Mouse (Mus musculus) kidney, adult 8-10 months (tissue): Measurements from ENCODE around the gene Krtap4-2.
"Not testable (repeated sequence)": the region's sequence is repeated elsewhere in the genome, so short reads cannot be mapped to it uniquely, and the experiment has no call there.

Experiments used
- DNase-seq, 2 experiments: peaks; one replicate each; pipeline ENCODE4 v3.0.0; 2022

Krtap4-2 gene

DNA sequence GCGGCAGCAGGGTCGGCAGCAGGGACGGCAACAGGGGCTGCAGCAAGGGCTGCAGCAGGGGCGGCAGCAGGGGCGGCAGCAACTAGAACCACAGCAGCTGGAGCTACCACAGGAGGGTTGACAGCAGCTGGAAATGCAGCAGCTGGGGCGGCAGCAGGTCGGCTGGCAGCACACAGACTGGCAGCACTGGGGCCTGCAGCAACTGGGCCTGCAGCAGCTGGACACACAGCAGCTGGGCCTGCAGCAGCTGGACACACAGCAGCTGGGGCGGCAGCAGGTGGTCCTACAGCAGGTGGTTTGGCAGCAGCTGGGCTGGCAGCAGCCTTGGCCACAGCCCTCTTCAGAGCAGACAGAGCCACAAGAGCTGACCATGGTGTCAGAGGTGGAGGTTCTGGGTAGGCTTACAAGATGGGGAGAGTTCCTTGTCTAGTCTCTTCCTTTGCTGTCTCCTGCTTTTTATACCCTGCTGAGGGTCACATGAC lies at the start of gene Krtap4-2:
TSS of gene Krtap4-2 (minus strand) at position 432 of the 482 bp plus-strand sequence.
- DNase-seq, result no peak

DNA sequence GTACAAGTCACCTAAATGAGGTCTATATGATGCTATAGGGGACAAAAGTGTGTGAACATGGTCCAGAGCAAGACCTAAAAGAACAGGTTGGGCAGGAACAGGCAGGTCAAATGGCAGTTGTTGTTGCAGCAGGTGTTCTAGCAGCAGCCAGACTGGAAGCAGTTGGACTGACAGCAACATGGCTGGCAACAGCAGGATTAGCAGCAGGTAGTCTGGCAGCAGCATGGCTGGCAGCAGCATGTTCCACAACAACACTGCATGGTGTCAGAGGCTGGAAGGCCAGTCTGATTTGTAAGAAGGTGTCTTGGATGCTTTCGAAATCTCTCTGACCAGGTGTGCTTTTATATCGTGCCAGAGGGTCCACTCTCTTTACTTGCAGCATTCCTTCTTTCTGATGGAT lies 48.6 kb upstream of the Krtap4-2 start:
- no peak for DNase-seq

DNA sequence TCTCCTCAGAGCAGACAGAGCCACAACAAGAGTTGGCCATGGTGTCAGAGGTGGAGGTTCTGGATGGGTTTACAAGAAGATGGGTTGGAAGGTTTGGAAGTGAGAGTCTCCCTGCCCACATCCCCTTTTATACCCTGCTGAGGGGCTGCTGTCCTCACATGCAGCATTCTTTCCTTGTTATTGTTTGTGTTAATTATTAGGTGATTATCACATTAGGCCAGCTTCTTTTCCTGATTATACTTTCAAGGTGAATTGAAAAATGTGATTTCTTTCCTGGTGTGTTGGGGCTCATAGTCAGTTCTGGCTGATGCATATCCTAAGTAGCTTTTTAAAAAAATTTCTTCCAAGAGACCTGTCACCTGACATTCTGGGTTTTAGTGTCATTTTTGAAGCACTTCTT lies 31.0 kb upstream of the Krtap4-2 start, which contains the start of gene Krtap4-6:
TSS of gene Krtap4-6 (minus strand) at position 101 of the 400 bp plus-strand sequence.
- no peak for DNase-seq

DNA sequence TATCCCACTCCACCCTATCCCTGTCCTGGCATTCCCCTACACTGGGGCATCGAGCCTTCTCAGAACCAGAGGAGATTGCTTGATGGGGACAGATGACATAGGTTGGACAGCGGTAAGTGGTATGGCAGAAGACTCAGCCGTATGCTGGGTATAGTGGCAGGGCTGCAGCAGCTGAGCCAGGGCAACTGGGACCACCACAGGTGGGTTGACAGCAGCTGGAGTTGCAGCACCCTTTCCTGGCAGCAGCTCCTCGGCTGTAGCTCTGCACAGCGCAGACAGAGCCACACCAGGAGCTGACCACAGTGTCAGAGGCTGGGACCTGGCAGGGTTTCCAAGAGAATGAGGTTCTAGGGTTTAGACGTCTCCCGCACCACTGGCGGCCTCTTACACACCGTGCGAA lies 27.9 kb upstream of the Krtap4-2 start:
- DNase-seq, result no peak

DNA sequence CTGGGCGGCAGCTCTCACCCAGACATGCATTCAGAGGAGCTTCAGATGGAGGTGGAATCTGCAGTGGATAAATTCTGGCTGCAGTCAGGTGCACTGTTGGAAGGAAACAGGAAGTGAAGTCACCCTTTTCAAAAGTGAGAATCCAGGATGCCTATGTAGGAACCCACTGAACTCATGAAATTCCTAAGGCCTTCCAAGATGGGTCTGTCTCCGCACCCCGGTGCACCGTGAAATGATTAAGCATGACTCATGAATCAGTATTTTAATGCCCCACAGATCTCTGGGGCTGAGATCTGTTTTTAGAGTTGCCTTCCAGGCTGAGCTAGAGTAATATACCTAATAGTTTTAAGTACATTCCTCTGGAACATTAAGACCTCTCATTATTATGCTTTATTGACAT lies 24.4 kb upstream of the Krtap4-2 start:
- DNase-seq, result no peak

DNA sequence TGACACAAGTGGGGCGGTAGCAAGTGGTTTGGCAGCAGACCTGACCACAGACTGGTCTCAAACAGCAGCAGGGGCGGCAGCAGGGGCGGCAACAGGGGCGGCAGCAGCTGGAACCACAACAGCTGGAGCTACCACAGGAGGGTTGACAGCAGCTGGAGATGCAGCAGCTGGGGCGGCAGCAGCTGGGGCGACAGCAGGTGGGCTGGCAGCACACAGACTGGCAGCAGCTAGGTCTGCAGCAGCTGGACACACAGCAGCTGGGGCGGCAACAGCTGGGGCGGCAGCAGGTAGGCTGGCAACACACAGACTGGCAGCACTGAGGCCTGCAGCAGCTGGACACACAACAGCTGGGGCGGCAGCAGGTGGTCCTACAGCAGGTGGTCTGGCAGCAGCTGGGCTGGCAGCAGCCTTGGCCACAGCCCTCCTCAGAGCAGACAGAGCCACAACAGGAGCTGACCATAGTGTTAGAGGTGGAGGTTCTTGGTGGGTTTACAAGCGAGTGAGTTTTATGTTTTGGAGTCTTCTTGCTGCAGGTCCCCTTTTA lies 23.7 kb upstream of the Krtap4-2 start, which contains the start of gene Gm11563:
TSS of gene Gm11563 (minus strand) at position 494 of the 544 bp plus-strand sequence.
- not testable (repeated sequence) for DNase-seq

DNA sequence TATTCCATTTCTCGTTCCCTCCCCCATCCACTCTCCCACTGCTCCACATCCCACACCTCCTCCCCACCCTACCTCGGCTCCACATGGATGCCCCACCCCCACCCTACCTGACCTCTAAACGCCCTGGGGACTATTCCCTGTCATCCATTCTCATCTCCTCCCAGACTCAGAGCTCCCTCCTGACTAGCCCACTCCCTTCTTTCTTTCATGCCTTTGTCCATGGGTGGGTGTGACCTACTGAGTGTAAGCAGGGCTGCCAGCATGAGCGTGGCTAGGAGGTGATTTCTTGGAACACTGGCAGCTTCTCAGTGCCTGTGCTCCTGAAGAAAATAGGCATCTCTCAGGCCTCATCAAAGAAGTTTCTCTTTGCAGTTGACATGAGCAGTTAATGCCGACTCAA lies 22.2 kb upstream of the Krtap4-2 start:
- DNase-seq, result no peak

DNA sequence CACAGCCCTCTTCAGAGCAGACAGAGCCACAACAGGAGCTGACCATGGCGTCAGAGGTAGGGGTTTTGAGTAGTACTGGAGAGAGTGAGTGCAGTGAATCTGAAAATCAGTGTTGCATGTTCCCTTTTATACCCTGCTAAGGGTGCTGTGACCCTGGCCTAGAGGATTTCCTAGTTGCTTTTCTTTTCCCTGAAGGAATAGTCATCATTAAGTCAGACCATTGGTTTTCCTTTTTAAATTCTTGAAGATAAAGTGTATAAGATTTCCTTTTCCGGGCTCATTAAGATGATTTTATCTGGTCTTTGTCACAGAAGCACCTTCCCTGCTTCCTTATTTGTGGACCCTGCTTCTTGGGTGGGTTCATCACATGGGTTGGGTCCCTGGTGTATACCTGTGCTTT lies 15.3 kb upstream of the Krtap4-2 start, which contains the start of gene Gm11555:
TSS of gene Gm11555 (minus strand) at position 101 of the 400 bp plus-strand sequence.
- DNase-seq, result no peak

DNA sequence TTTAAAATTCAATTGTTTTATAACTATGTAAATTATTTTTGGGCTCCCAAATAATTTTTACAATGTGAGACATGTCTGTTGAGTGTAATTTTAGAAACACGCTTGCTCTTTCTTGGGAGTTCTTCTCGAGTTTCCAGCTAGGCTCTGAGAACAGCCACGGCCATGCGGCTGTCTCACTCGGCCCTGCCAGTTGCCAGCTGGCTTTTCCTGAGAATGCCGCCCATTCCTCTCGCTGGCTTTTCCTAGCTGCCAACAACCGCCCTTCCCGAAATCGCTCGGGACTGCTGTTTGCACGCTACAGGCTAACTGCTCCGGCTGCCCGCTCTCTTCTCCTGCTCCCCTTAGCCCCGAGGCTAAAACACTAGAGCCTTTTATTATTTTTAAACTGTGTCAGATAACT lies 11.6 kb upstream of the Krtap4-2 start:
- DNase-seq, result no peak

DNA sequence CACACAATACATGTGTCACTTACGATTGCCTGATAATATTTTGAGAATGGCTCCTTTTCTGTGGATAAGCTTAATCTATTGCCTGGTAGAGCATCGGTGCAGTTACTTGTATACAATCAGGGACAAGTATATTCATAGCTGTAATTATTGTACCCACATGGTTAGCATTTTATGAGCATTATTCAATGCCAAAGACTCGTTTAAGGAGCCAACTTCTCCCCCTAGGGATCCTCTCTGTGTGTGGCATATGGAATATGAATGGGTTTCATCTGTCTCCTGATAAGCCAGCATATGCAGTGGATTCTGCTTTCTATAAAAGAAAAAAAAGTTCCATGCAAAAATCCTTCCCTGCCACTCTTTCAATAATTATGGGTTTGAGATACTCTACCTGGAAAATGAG lies 9.5 kb upstream of the Krtap4-2 start:
- DNase-seq, result no peak

DNA sequence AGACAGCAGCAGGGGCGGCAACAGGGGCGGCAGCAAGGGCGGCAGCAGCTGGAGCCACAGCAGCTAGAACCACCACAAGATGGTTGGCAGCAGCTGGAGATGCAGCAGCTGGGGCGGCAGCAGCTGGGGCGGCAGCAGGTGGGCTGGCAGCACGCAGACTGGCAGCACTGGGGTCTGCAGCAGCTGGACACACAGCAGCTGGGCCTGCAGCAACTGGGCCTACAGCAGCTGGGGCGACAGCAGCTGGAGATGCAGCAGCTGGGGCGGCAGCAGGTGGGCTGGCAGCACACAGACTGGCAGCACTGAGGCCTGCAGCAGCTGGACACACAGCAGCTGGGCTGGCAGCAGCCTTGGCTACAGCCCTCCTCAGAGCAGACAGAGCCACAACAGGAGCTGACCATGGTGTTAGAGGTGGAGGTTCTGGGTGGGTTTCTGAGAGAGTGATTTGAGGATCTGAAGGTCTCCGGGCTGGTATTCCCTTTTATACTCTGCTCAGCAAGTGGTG lies 8.8 kb upstream of the Krtap4-2 start, which contains the start of gene Krtap4-7:
TSS of gene Krtap4-7 (minus strand) at position 455 of the 505 bp plus-strand sequence.
- not testable (repeated sequence) for DNase-seq

DNA sequence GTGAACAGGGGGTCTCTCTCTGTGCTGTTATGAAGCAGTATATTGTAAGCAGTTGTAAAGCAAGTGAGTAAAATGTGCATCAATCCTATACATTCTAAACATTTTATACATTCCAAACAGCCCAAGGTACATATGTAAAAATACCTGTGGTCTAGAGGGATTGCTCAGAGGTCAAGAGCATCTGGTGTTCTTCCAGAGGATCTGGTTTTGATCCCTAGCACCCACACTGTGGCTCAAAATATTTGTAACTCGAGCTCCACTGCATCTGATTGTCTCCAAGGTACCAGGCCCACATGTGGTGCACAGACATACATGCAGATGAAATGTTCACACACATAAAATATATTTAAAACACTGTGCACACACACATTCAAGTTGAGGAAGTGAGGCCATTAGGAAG lies 6.0 kb upstream of the Krtap4-2 start:
- no peak for DNase-seq

DNA sequence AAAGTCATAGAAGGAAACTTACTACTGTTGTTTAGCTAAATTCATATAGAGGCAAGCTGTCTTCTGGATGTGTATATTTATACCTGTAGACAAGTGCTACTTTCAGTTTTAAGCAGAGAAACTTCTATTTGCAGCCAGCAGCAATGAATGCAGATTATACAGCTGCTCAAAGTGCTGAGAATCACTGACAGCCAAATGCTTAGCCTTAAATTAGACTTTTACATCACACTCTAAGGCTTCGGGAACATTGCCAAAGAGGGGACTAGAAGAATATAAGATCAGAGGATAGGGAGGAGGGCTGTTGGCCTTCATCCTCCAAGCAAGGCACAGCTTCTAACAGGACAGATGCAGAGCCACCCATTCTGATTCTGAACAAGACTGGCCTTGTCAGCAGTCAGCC lies 2.2 kb upstream of the Krtap4-2 start:
- DNase-seq, result no peak

DNA sequence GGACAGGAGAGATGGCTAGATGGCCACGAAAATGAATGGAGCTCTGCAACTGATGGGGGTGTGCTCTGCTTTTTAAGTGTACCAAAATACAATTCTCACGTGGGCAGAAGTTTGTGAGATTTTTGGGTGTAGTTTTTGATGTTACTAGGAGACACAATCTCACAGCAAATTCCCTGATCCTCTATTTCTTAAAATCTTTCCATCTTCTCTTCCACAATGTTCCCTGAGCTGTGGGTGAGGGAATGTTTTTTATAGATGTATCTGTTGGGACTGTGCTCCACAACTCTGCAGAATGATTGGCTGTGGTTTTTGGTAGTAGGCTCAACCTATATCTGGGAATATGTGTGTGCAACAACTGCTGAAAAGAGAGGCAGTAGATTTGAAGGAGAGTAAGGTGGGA lies 1.6 kb downstream of the Krtap4-2 start:
- DNase-seq, result no peak

DNA sequence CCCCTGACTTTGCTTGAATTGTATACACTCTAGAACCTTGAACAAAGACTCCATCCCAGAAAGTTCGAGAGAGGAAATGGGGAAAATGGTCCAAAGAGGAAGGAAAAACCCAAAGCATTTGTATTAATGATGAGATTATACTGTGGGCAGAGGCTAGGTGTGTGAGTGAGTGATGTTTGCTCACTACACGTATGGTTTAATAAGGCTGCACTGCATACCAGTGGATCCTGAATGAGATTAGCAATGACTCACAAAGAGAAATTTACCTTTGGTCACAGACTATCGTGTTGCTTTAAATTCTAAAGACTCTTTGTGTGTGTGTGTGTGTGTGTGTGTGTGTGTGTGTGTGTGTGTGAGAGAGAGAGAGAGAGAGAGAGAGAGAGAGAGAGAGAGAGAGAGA lies 4.0 kb downstream of the Krtap4-2 start:
- DNase-seq, result no peak

DNA sequence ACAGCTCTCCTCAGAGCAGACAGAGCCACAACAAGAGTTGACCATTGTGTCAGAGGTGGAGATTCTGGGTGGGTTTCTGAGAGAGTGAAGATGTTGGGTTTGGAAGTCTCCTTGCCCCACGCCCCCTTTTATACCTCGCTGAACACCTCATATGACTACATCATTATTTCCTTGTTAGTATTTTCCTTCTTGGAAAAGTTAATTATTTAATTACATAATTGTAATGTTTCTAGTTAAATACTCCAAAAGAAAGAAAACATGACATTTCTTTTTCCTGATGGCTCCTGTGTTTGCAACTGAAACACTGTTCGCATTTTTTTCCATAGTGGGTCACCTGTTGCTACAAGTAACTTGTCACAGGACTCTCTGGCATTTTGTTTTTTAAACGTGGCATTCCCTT lies 6.7 kb downstream of the Krtap4-2 start, which contains the start of gene Krtap4-1:
TSS of gene Krtap4-1 (minus strand) at position 101 of the 400 bp plus-strand sequence.
- DNase-seq, result no peak

DNA sequence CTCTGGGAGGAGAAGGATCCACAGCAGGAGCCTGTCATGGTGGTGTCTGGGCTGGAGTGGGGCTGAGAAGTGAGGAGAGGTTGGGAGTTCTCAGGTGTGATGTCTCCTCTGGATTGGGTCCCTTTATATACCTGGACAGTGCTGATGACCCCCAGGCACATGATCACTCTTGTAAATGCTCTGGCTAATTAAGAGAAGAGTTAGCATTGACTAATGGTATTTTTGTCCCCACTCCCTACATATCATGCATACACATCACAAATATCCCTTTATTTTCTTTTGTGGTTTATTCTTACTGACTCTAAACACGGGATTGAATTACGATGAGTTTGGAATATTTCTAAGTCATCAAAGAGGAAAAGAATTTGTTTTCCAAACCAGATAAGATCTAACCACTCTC lies 14.5 kb downstream of the Krtap4-2 start, which contains the start of gene Gm11562:
TSS of gene Gm11562 (minus strand) at position 101 of the 400 bp plus-strand sequence.
- no peak for DNase-seq

DNA sequence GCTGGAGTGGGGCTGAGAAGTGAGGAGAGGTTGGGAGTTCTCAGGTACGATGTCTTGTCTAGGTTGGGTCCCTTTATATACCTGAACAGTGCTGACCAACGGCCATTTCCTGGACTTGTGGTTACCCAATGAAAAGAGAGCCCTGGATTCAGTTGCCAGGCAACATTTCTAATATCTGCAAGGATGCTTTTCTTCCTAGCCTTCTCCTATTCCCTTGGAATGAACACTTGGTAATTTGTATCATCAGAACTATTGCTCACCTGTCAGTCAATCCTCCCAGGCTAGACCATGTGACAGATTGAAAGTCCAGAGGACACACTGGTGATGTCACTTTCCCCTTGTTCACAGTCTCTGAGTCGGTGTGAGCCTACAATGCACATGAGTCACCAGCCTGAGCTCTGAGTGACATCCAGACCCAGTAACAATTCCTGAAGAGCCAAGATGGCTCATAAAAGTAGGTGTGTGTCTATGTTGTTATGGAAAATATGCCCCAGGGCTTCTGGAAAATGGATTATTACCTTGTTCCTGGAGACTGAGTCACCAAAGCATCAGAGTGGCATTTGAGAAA lies 20.0 kb downstream of the Krtap4-2 start, which contains the start of gene Krtap2-4:
TSS of gene Krtap2-4 (minus strand) at position 51 of the 568 bp plus-strand sequence.
- no peak for DNase-seq

DNA sequence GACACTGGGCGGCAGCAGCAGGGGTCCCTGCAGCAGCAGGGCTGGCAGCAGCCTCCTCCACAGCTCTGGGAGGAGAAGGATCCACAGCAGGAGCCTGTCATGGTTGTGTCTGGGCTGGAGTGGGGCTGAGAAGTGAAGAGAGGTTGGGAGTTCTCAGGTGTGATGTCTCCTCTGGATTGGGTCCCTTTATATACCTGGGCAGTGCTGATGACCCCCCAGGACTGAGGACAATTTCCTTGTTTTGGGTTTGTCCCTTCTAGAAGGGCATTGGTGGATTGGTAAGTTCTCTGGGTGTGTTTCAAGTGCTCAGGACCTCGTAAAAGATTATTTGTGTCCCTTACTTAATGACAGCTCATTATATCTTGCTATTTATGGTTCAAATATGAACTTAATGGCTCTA lies 24.8 kb downstream of the Krtap4-2 start, which contains the start of gene Gm11937:
TSS of gene Gm11937 (minus strand) at position 101 of the 400 bp plus-strand sequence.
- not testable (repeated sequence) for DNase-seq

DNA sequence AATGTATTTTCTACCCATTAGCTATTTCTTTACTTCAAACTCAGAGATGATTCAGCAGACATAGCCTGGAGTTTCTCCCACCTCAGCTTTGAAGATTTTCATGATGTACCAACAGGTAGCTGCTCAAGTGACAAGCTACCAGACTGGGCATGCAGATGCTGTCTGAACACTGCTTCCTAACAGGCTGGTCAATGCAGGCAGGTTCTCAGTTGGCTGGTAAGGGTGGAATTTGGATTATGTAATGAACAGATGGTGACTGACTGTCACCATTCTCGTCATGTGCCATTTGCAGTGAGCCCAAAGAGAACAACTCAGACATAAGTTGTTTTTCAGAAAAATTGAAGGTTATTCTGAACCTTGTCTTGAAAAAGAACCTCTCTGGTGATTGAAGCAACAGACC lies 25.8 kb downstream of the Krtap4-2 start:
- no peak for DNase-seq

DNA sequence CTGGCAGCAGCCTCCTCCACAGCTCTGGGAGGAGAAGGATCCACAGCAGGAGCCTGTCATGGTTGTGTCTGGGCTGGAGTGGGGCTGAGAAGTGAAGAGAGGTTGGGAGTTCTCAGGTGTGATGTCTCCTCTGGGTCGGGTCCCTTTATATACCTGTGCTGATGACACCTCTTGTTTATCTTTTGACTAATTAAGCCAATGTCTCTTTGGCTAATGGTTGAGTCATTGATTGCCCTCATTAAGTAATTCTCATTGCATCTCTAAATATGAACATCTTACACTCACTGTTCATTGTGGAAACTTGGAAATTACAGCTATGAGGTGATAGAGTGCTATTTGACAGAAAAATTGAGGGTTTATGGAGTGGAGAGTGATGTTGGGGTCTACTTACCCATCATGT lies 31.7 kb downstream of the Krtap4-2 start, which contains the start of gene Gm11938:
TSS of gene Gm11938 (minus strand) at position 101 of the 400 bp plus-strand sequence.
- not testable (repeated sequence) for DNase-seq

DNA sequence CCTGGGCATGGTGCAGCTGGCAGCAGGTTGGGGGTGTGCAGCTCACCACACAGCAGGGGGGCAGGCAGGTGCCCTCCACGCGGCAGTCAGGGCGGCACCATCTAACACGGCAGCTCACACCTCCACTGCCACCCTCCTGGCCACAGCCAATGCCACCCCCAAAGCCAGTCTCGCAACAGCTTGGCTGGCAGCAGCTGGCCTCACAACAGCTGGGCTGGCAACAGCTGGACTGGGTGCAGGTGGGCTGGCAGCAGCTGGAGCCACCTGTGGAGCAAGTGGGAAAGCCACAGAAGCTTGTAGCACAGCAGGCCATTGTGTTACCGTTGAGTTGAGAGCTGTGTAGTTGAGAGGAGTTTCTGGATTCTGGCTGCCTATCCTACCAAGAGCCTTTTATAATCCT lies 37.1 kb downstream of the Krtap4-2 start, which contains the start of gene Krtap9-3:
TSS of gene Krtap9-3 (minus strand) at position 364 of the 400 bp plus-strand sequence.
- not testable (repeated sequence) for DNase-seq

DNA sequence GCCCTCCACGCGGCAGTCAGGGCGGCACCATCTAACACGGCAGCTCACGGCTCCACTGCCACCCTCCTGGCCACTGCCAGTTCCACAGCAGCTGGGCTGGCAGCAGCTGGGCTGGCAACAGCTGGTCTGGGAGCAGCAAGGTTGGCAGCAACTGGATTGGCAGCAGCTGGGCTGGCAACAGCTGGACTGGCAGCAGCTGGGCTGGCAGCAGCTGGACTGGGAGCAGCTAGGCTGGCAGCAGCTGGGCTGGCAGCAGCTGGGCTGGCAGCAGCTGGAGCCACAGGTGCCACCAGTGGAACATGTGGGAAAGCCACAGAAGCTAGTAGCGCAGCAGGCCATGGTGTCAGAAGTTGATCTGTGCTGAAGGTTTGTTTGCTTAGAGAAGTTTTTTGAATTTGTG lies 43.9 kb downstream of the Krtap4-2 start, which contains the start of gene Krtap1-3:
TSS of gene Krtap1-3 (minus strand) at position 359 of the 400 bp plus-strand sequence.
- no peak for DNase-seq

DNA sequence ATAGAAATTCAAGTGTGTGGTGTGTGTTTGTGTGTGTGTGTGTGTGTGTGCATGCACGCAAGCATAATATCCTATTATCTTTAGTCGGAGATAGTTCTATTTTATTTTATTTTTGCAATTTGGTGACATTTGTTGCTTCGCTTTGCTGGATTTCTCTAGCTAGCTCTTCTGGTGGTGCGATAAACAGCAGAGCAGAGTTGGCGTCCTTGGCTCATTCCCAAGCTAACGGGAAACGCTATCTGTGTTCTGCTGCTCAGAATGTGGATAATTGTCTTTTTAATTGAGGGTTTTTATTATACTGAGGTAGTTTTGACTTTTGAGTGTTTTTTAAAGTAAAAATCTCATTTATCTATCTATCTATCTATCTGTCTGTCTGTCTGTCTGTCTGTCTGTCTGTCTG lies 49.8 kb downstream of the Krtap4-2 start:
- DNase-seq, result no peak
